Mouse (Mus musculus): Measurements from ENCODE around the gene Itpr2. TPM values are rescaled to one million over a fixed set of nuclear protein-coding genes. Genes with fewer than 3 reads are reported as not detected.

Gene Itpr2
- total RNA-seq, 2 experiments from 2014 or later = 38.2 to 47.8 TPM

GRCm38 (mm10) chr6:146258751-146259150 is 243.3 kb downstream of the Itpr2 start:
- no peak for DNase-seq

GRCm38 (mm10) chr6:146258261-146258660 is 243.8 kb downstream of the Itpr2 start:
- DNase-seq = no peak

GRCm38 (mm10) chr6:146256947-146257670 is 244.9 kb downstream of the Itpr2 start:
- DNase-seq = no peak

GRCm38 (mm10) chr6:146256401-146256800 is 245.6 kb downstream of the Itpr2 start:
- no peak for DNase-seq

GRCm38 (mm10) chr6:146255656-146256055 is 246.4 kb downstream of the Itpr2 start:
- no peak for DNase-seq

GRCm38 (mm10) chr6:146254931-146255330 is 247.1 kb downstream of the Itpr2 start:
- DNase-seq = no peak

- no peak for DNase-seq
Measured at GRCm38 (mm10) chr6:146254216-146254820, 247.7 kb downstream of the Itpr2 start.

GRCm38 (mm10) chr6:146249096-146249495 is 252.9 kb downstream of the Itpr2 start:
- no peak for DNase-seq

GRCm38 (mm10) chr6:146248341-146248740 is 253.7 kb downstream of the Itpr2 start:
- DNase-seq = no peak

- no peak for DNase-seq
Measured at GRCm38 (mm10) chr6:146247906-146248305, 254.1 kb downstream of the Itpr2 start.

GRCm38 (mm10) chr6:146246368-146246767 is 255.7 kb downstream of the Itpr2 start:
- no peak for DNase-seq

- DNase-seq = no peak
Measured at GRCm38 (mm10) chr6:146245888-146246287, 256.1 kb downstream of the Itpr2 start.

- no peak for DNase-seq
Measured at GRCm38 (mm10) chr6:146243068-146243467, 259.0 kb downstream of the Itpr2 start.

GRCm38 (mm10) chr6:146241336-146241735 is 260.7 kb downstream of the Itpr2 start:
- no peak for DNase-seq

GRCm38 (mm10) chr6:146235165-146235564 is 266.9 kb downstream of the Itpr2 start:
- no peak for DNase-seq

- DNase-seq = no peak
Measured at GRCm38 (mm10) chr6:146234417-146234816, 267.6 kb downstream of the Itpr2 start.

GRCm38 (mm10) chr6:146230903-146231302 is 271.1 kb downstream of the Itpr2 start:
- DNase-seq = no peak

GRCm38 (mm10) chr6:146230373-146230788 is 271.6 kb downstream of the Itpr2 start:
- DNase-seq = no peak

GRCm38 (mm10) chr6:146229967-146230366 is 272.1 kb downstream of the Itpr2 start:
- DNase-seq = no peak

GRCm38 (mm10) chr6:146229519-146229918 is 272.5 kb downstream of the Itpr2 start:
- no peak for DNase-seq

- no peak for DNase-seq
Measured at GRCm38 (mm10) chr6:146228048-146228447, 274.0 kb downstream of the Itpr2 start.

GRCm38 (mm10) chr6:146222403-146223063 is 279.5 kb downstream of the Itpr2 start:
- peak in 1 of 2 experiments; percentile 15 for DNase-seq
